ENCODE assay signal across 17 mouse cellular contexts in the genomic region with DNA sequence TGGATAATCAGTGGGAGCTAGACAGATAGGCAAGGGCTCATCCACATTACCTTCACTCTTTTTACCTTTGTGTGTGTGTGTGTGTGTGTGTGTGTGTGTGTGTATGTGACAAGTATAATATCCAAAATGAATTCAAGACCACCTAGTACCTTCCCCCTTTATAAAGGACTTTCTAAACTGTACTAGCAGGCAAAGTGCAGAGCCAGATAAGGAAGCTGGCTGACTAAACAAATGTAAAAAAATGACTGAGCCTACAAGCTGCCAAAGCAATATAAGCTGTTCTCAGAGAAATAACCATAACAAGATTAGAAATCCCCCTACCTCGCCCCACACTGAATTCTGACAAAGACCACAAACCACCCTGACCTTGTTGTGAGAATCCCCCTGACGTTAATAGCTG.
DNase-seq lines count a peak whose midpoint lies in the region; TF ChIP-seq lines count a peak whose summit lies in the region.
"Had no signal": no experiment of that assay in that cellular context is flagged by ENCODE, and none has a peak within 500 bp of the region (broad histone marks: within the 10 kb centered on the region; RNA-seq: fewer than 3 reads in every experiment).

No protein-coding gene starts in this region.

- peak overlapping the region; percentile 43; the same call in 1 of the 2 replicates for H3K27ac ChIP-seq in MEL (ENCODE audit: control insufficient read depth, low read depth, low read length)

- H3K4me3 ChIP-seq in MEL (ENCODE audit: control insufficient read depth in 1 of 2, insufficient read depth in 1 of 2, low read depth in 2 of 2, low read length in 2 of 2): no peak overlapping the region

- H3K9me3 ChIP-seq in MEL (replicated peaks; ENCODE audit: insufficient read depth, low read length): no peaks in the 10 kb centered on the region

- H3K36me3 ChIP-seq in MEL (ENCODE audit: control insufficient read depth in 1 of 2, insufficient read depth in 2 of 2, low read length in 2 of 2): peaks cover 0 to 29% of the 10 kb centered on the region in 2 experiments; a peak in 2 of 4 replicates
- H3K36me3 ChIP-seq: G1E had no signal

- H3K27me3 ChIP-seq in MEL (ENCODE audit: control insufficient read depth in 1 of 2, insufficient read depth in 2 of 2, low read length in 2 of 2): no peaks in the 10 kb centered on the region
- H3K27me3 ChIP-seq: CH12.LX, Patski had no signal

- no peak for TF ChIP-seq RAD21 in MEL (IDR thresholded peaks at IDR 0.05; ENCODE audit: low read depth, low read length)

- TF ChIP-seq CTCF in MEL (IDR thresholded peaks at IDR 0.05 in 2 of 3, conservative IDR thresholded peaks at IDR 0.05 in 1 of 3; ENCODE audit: control insufficient read depth in 1 of 3, insufficient read depth in 1 of 3, low read depth in 2 of 3, low read length in 3 of 3, poor library complexity in 1 of 3, severe bottlenecking in 1 of 3): no peak

- TF ChIP-seq POLR2A in MEL (IDR thresholded peaks at IDR 0.05; ENCODE audit: control insufficient read depth in 1 of 2, insufficient read depth in 1 of 2, low read depth in 1 of 2, low read length in 2 of 2, poor library complexity in 1 of 2): no peak

- peak; percentile 47 for DNase-seq in MEL (ENCODE audit: low read depth, low spot score)
- DNase-seq in gastrocnemius, adult 8-10 months (ENCODE audit: low spot score in 2 of 2): no peak
- DNase-seq: adrenal gland, adult 2 months; adrenal gland, adult 8-10 months; adrenal gland, postnatal 10 days; adrenal gland, postnatal 14 days; adrenal gland, postnatal 25 days; adrenal gland, postnatal 36 days; B cell, adult 2 months; cerebellum, adult 11 months; cerebellum, adult 11-12 months; cerebellum, adult 18-20 months; cerebellum, adult 2 months; cerebellum, adult 8-10 months had no signal

- no peak overlapping the region for H3K9ac ChIP-seq in MEL (ENCODE audit: control insufficient read depth, low read depth, low read length, poor library complexity, severe bottlenecking)

- H3K79me2 ChIP-seq in MEL (ENCODE audit: control insufficient read depth, insufficient read depth, low read length, poor library complexity): no peaks in the 10 kb centered on the region

- peak in 1 of 2 experiments; percentile 37; a peak in 1 of 4 replicates for TF ChIP-seq EP300 in MEL (IDR thresholded peaks at IDR 0.05; ENCODE audit: low read depth in 1 of 2, low read length in 2 of 2)

- H3K4me1 ChIP-seq in MEL (ENCODE audit: control insufficient read depth in 1 of 2, insufficient read depth in 2 of 2, low read length in 2 of 2): peaks cover 12 to 19% of the 10 kb centered on the region in 2 experiments

TF ChIP-seq in MEL, 35 proteins besides CTCF, POLR2A, EP300 and RAD21:
- peak; percentile 71 for TF ChIP-seq ZNF384 (IDR thresholded peaks at IDR 0.05; ENCODE audit: low read depth, low read length)
- no peak for TF ChIP-seq MXI1 (IDR thresholded peaks at IDR 0.05; ENCODE audit: low read depth, low read length)
- no peak for TF ChIP-seq JUND (IDR thresholded peaks at IDR 0.05; ENCODE audit: low read depth, low read length)
- no peak for TF ChIP-seq UBTF (IDR thresholded peaks at IDR 0.05; ENCODE audit: borderline replicate concordance, insufficient read depth, low read depth, low read length)
- peak; percentile 63 for TF ChIP-seq GATA1 (IDR thresholded peaks at IDR 0.05; ENCODE audit: low read depth, low read length)
